Mouse (Mus musculus) ES-E14 (cell line): ENCODE measurements at regions not wholly inside any gene's neighbourhood (a gene's known extent, or its start where the extent isn't known, plus 50 kb on each side); places are given as distances from the start of the nearest gene placed in this dataset.

Experiments used
- CHD2 ChIP-seq: IDR thresholded peaks from 2 replicates; pipeline ENCODE4 v1.6.1; 2014; ENCODE audit warnings: mild to moderate bottlenecking, low read depth, low read length, inconsistent platforms
- HCFC1 ChIP-seq: IDR thresholded peaks from 2 replicates; pipeline ENCODE4 v1.6.1; 2012; ENCODE audit warnings: low read length, inconsistent platforms, borderline replicate concordance; ENCODE audit not compliant: insufficient read depth
- MAFK ChIP-seq: IDR thresholded peaks from 2 replicates; pipeline ENCODE4 v1.6.1; 2014; ENCODE audit warnings: mild to moderate bottlenecking, low read depth, low read length, inconsistent platforms; ENCODE audit not compliant: insufficient read depth
- ZC3H11A ChIP-seq: IDR thresholded peaks from 2 replicates; pipeline ENCODE4 v1.6.1; 2012; ENCODE audit warnings: low read depth, mild to moderate bottlenecking, inconsistent platforms, low read length, borderline replicate concordance
- ZNF384 ChIP-seq: IDR thresholded peaks from 2 replicates; pipeline ENCODE4 v1.6.1; 2012; ENCODE audit warnings: low read depth, low read length, inconsistent platforms

DNA sequence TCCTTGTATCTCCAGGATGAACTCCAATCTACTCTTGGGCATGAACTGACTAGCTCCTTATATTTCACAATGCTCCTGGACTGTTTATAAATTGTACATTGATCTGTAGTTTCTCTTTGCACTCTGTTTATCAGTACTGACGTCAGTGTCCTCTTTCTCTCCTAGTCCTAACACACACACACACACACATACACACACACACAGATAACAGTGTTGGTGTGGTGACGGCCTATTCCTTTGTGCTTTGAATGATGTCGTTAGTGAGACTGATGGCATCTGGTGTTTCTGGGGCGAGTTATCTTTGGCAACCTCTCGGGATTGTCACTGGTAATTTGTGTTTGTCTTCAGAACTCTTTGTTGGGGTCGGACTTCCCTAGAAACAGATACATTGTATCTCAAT lies 50.0 kb upstream of the Rbms1 start:
- TF ChIP-seq MAFK (no peak), ZNF384 (no peak), ZC3H11A (no peak), HCFC1 (no peak), CHD2 (no peak)
